Mouse (Mus musculus): ENCODE measurements around the gene Aen.

GRCm38 (mm10) chr7:78855044-78855655 is 40.5 kb upstream of the Aen start:
- TF ChIP-seq ZC3H11A (IDR thresholded peaks at IDR 0.05; ENCODE audit: low read depth, low read length), result no peak
- no peak for TF ChIP-seq MAZ (IDR thresholded peaks at IDR 0.05; ENCODE audit: low read depth, low read length)
- no peak for TF ChIP-seq MEF2A (IDR thresholded peaks at IDR 0.05; ENCODE audit: borderline replicate concordance, low read depth, low read length)
- no peak for TF ChIP-seq MXI1 (IDR thresholded peaks at IDR 0.05; ENCODE audit: low read depth, low read length)
- TF ChIP-seq USF2 (conservative IDR thresholded peaks at IDR 0.05; ENCODE audit: low read depth, low read length), result no peak
- no peak for TF ChIP-seq EP300 (IDR thresholded peaks at IDR 0.05; ENCODE audit: low read length)
- TF ChIP-seq UBTF (IDR thresholded peaks at IDR 0.05; ENCODE audit: low read depth, low read length), result no peak

Measured in CH12.LX (cell line).